Mouse (Mus musculus) testis, postnatal 10 days (tissue): ENCODE results near the gene Ric1.
"Not testable (repeated sequence)": the region's sequence is repeated elsewhere in the genome, so short reads cannot be mapped to it uniquely, and the experiment has no call there.

ENCODE experiments used
- DNase-seq: peaks from one replicate; pipeline ENCODE4 v3.0.0; 2021; ENCODE audit warnings: low spot score

The Ric1 gene

DNA sequence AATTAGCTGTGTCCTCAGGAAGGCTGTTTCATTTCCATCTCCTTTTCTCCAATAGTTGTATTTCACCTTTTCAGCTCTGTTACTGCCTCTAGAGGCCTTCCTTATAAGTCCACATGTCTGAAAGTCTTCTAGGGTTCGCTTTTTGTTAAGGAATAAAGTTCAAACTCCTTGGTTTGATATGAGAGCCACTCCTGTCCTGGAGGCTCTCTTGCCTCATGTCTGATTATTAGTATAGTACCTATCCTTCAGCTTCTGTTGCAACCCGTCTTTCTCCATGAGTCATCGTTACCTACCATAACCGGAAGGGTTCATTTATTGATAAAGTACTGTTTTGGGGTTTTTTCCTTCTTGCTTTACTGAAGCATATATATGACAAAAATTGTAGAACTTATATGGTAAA, 5.2 kb downstream of the Ric1 start:
- DNase-seq, result no peak

DNA sequence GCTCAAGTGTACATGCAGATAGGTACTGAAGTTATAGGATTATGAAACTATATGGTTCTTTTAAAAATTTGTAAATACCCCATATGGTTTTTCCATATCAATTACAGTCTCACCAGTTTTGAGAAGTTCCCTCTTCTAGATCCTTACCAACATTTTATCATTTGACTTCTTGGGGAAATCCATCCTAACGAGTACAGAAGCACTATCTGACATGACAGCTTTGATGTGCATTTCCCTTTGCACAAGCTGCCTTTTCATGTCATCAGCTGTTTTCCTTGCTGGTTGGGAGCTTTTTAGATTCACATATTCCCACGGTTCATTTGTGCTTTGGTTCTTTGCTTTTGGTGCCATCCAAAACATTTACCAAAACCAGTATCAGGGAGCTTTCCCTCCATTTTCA, 6.5 kb downstream of the Ric1 start:
- no peak for DNase-seq

DNA sequence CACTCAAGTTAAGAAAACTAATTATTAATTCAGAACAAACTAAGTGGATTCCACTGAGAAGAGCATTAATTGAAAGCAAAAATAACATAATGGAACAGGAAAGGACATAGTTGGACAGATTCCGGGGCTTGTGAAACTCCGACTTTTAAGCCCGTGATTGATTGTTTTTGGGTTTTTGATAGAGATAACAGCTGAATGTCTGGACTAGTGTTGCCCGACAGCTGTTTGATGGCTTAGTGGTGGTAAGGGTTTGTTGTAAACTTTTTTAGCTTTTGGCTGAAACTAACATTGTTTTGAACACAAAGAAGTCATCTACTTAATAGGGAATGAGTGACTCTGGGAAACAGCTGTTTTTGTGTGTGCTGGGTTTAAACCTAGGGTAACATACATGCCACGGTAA, 11.9 kb downstream of the Ric1 start:
- DNase-seq, result no peak

DNA sequence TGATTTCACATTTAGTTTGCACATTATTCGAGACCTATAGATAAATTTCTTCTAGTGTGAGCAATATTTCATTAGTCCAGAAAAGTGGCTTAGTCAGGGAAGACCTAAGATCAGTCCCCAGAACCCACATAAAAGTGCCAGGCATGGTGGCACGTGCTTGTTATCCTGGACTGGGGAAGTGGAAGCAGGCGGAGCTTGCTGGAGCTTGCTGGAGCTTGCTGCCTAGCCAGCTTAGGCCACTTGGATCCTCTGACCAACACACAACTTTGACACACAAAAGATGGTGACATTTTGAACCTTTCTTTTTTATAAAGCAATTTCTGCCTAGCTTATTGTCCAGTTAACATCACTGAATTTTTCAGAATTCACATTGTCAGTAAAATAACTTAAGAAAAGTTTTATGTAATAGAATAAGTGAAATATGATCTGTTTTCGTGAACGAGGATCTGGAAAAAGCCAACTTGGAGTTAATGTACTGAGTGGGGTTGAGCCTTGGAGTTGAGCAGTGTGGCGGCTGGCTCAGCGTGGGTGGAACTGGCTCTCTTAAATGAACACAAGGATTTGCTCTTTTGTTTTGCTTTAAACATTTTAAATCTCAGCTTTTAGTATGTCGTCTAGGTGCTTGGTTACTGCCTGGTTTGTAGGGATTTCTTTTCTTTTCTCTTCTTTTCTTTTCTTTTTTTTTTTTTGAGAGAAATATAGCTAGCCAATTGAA, 20.3 kb downstream of the Ric1 start:
- DNase-seq, result no peak

DNA sequence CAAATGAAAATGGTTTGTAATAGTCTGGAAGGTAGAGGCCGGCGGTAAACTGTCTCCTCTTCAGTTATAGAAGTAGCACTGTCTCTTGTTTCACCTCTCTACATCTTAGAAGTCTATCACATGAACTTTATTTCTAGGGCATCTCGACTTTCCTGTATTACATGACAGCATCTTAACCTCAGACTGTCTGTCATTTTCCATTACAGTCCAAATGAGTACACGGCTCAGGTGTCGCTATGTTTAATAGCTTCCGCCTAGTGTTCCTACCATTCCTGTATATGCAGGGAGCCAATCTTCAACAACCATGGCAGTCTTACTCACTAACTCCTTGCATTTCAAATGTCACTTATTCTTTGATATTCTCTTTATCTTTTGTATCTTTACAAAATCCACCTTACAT, 21.9 kb downstream of the Ric1 start:
- no peak for DNase-seq

DNA sequence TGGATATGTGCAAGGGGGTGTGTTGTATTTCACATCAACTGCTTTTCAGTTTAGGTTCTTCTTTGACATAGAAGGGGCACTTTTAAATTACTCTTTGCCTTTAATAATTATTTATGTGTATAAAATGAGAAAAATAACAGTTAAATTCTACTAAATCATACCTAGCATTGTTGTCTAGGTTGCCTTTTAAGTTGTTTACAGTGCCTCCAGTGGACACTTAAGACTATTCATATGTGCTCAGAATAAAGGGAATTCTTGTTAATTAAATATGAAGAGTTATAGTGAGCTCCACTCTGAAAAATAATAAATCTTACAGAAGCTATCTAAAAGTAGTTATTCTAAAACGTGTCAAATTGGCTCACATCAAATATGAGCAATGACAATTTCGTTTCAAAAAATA, 28.5 kb downstream of the Ric1 start:
- no peak for DNase-seq

DNA sequence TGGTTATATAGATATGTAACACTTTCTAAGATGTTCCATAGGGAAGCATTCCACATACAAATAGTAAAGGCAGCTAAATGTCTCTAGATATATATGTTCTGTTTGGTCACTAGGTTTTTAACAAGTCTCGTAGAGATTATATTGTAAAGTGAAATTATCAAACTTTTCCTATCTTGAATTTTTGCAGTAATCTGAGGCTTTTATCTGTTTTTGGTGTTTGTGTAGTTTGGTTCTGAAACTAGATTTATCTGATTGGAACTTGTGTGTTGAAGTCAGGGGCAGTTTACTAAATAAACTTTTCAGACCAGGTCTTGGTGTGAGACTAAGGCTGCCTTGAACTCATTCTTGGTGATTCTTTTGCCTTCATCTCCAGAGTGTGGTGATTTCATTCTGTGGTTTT, 29.0 kb downstream of the Ric1 start:
- DNase-seq, result no peak

DNA sequence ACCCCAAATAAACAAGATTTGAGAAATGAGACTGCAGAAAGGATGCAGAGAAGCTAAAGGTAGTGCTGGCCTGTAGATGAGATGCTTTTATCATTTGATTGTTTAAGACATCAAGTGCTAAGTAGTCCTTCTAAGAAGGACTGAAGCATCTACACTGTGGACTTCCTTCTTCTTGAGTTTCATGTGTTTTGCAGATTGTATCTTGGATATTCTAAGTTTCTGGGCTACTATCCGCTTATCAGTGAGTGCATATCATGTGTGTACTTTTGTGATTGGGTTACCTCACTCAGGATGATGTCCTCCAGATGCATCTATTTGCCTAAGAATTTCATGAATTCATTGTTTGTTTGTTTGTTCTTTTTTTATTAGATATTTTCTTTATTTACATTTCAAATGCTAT, 29.9 kb downstream of the Ric1 start:
- DNase-seq, result not testable (repeated sequence)

DNA sequence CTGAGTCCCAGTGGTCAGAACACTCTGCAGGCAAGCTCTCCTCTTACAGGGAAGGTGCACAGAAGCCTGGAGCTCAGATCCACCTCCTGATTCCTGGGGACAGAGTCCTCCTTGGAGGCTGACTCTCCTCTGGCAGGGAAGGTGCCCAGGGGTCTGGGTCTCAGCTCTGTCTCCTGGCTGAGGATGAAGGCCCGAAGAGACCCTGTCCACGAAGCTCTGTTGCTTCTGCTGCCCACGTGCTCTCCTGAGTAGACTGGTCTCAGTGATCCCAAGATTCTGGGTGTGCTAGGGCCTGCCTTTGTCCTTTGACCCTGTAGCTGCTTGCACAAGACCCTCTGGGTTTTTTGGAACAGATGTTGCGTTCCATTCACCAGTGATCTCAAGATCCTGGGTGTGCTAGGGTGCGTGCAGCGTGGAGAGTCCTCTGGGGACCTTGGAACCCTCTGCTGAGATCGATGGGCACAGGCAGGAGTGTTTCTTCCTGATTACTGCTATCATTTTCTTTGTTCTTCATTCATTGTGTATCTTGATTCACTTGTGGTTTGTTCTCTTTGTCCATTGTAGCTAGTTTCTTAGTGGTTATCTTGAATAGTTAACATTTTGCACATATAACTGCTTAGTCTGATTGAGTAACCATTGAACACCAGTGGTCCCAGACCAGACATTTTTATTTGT, 35.2 kb downstream of the Ric1 start:
- DNase-seq, result not testable (repeated sequence)

DNA sequence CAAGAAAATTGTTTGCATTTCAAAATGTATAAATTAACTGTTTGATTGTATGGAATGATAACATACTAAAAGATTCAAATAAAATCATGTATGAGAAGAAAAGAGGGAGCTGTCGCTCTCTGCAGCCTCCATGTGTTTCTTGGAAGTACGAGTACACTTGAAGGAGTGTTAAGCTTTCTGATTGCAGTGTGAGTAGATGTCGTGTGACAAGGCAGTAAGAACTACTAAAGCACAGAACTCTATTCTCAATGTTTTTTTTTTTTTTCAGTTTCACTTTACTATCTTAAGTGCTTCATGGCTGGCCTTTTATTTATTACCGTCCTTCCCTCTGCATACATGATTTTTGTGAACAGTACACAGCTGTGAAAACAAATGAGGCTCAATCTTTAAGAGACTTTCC, 40.1 kb downstream of the Ric1 start:
- DNase-seq, result no peak

DNA sequence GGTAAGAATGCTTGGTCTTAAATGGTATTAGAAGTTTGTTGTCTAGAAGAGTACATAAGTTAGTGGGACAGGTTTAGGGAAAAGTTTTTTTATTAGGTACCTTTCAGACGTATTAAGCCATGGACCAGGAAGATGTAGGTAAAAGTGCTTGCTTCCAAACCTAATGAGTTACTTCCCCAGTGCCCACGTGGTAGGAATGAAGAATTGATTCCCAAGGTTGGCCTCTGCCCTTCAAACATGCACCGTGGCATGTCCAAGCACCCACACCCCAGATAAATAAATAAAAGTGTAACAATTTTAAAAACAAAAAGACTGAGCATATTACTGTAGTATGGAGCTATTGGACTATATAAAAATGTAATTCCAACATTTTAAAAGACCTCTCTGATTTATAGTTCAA, 40.5 kb downstream of the Ric1 start:
- DNase-seq, result no peak

DNA sequence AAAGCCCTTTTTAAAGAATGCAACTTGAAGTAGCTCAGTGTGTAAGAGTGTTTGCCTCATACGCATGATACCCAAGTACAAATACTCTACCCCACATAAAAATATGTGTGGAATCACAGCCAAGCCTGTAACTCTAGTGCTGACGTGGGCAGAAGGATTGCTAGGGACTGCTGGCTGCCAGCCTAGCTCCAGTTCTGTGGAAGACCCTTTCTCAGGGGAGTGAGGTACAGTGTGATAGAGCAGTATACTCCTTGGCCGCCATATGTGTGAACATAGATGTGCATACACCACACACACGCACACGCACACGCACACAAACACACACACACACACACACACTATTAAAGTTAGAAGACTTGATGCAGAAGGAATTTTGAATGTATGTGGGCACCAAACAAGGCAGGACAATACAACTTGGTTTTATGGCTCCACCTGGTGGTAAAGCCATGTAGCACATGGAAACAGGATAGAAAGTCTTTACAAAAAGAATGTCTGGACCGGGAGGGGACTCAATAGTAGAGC, 41.2 kb downstream of the Ric1 start:
- peak; percentile 66 for DNase-seq

DNA sequence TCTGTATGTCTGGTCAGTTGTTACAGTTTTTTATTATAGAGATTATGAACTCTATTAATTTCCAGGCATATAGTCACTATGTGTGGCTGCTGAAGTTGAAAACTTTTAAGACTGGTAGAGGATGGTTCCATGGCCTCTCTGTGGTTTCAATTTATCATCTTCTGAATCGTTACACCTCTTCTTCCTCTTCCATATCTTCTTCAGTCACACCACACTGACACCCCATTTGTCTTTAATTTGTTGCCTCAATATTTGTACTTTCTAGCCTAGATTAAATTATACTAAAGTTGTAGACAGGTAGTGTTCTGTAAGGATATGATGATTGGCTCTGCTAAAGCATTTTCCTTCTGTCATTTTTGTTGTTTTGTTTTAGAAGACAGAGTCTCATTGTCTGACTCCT, 44.4 kb downstream of the Ric1 start:
- DNase-seq, result no peak

DNA sequence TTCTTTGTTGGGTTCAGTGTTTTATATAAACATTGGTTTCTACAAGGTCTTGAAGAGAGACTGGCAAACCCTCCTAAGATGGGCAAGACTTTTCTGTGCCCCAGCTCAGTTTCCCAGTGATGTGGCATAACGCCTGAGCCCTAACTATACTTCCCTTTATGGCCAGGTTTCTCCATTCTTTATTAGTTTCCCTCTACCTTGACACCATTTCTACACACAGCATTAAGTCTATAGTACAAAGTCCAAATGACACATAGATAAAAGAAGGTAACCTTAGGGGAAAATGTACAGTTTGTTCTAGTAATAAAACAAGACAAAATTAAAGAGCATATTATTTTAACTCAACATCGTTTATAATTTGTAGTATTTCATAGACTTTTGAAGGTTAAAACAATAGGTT, 60.4 kb downstream of the Ric1 start:
- DNase-seq, result no peak

DNA sequence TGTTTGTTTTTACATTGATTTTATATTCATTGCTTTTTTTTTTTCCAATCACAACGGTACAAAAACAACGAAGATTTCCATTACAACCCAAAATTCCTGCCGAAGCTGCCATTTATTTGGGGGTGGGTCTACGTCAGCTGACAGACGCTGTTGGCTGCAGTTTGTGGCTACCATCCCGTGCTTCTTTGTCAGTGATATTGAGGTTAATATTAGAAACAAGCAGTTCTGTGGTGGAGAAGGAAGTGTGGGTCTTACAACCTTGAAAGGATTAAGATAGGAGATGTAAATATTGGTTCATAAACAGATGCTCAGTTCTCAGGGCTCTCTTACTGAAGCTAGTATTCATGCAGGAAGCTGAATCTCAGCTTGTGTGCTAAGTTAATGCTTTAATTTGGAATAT, 61.7 kb downstream of the Ric1 start:
- no peak for DNase-seq

DNA sequence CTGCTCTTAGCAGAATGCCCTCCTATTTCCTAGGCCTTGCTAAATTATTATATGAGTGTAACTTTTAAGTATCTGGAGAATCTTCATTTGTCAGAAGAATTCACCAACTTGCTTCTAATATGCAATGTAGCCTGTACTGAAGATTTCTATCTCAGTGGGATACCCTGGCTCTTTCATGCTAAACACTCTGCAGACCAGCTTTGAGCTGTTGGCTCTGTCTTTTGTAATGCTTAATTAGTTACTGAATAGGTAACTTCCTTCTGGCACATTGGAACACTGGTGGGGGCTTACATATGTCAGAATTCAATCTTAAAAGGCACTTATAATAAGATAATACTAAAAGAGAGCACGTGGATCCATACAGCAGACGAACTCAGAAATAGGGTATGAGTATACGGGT, 71.7 kb downstream of the Ric1 start:
- DNase-seq, result not testable (repeated sequence)

DNA sequence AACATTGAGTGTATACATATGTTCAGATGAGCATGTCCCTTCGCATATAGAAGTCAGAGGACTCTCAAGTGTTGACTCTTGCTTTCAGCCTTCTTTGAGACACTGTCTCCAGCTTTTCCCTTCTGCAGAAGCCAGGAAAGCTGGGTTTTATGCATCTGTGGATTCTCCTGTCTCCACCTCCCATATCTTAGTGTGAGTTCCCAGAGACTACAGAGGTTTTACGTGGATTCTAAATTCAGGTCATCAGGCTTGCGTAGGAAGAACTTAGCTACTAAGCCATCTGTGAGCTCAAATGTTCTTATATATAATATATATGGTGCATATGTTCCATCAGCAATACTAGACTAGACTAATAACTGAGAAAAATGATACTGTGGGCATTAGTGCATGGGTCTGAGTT, 74.2 kb downstream of the Ric1 start:
- no peak for DNase-seq

DNA sequence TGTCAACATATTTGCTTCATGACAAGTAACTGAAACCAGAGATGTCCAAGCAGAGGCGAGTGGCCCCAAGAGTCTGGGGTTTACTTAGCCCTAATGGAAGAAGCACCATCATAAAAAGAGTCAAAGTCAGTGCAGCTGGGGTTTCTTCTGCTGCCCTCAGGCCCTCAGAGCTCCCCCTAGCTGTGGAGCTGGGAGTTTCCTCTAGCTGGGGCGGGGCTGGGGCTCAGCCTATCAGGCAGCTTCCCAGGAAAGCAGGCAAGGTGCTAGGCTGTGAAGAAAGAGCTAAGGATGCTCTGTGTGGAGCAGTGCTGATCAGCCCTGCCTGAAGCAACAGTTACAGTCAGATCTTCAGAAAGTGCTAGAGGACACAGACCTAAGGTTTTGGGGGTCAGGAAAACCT, 74.9 kb downstream of the Ric1 start:
- no peak for DNase-seq

DNA sequence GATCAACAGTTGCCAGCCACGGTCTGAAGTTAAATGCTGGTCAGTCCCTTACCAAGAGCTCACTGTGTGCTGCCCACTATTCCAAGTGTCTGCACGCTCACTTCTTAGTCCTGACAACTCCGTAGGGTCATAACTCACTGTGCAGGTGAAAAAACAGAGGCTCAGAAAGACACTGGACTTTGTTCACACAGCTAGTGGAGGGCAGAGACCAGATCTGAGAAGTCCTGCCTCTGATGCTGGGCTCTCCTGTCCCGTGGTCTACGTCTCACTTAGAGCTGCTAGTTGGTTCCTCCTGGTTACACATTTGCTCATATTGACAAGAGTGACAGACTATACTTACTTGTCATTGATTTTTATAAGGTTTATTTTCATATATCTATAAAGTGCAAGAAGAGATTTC, 76.9 kb downstream of the Ric1 start:
- no peak for DNase-seq

DNA sequence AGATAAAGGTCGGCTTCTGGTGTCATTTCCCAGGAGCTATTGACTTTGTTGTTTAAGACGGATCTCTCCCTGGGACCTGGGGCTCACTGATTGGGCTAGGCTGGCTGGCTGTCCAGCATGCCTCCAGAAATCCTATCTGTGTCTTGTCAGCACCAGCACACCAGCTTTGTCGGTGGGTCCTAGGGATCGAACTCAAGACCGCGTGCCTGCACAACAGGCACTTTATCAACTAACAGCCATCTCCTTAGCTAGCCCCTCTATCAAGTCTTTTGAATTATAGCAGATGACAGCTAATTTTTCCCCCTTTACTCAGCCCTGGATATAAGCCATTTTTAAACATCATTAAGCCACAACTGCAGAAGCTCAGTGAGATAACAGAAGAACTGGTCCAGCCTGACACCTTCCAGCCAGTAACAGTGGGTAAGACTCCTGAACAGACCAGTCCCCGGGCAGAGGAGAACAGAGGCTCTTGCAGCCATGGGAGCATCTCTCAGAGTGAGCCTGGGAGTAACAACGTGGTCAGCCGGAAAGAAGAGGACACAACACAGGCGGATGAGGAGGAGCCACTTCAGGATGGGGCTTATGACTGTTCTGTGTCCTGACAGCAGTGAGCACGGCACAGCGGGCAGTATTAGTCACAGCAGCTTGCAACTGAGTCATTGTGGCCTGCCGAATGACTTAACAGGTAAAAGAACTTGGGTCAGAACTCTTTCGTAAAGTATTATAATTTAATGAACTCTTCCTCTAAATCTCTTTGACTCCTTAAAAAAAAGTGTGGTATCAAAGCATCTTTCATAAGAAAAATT, 81.7 kb downstream of the Ric1 start:
- DNase-seq, result no peak

DNA sequence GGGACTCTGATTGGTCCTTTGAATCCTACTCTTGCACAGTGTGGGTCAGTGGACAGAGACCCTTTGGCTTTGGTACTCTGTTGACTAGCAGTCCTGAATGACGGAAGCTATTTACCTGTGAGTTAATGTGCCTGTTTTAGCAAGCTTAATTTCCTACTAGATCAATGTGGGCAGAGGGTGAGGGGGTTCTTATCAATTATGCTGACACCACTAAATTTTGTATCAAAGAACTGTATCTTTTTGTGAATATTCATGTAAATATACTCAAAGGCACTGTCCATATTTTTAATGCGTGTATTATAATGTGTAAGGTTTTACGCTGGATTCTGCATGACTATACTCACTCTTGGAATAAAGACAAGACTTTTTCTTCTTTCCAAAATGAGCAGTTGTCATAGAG, 82.6 kb downstream of the Ric1 start:
- no peak for DNase-seq

DNA sequence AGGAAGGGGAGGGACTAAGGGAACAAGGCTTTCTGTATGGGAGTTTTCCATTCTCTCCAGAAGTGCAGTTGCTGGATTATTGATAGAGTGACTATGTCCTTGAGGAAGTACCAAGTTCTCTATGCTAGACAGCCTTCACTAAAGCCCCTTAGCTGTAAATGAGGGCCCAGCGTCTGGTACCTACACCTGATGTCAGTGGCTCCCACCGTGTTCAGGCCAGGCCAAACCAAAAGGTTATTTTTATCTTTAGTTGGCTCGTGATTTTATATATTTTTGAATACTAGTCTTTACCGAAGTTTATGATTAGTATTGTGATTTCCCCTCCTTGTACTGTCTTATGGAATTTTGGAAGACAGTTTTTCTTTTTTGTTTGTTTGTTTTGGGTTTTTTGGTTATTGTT, 85.4 kb downstream of the Ric1 start:
- no peak for DNase-seq

DNA sequence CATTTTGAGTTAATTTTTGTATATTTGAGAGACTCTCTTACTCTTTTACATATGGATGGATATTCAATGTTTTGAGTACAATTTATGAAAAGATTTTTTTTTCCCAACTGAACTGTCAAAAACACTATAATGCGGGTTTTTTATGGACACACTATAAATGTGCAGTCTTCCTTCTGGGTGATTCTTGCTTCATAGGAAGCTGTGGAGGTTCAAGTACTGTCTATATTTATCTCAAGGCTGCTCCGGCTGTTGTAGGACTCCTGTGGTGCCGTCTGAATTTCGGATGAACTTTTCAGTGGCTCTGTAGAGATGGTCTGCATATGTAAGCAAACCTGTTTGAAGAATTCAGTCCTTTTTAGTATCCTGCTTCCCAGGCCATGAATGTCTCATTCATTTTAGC, 86.1 kb downstream of the Ric1 start:
- DNase-seq, result no peak
